Mouse (Mus musculus) heart, embryonic 13.5 days (tissue): ENCODE results near the gene Gm27029. TPM values are rescaled to one million over a fixed set of nuclear protein-coding genes. Genes with fewer than 3 reads are reported as not detected.
"Not testable (repeated sequence)": the region's sequence is repeated elsewhere in the genome, so short reads cannot be mapped to it uniquely, and the experiment has no call there.

Experiments
- ATAC-seq: fragments of 200-750 bp; cut with Nextera tagmentation; 2 replicates; pipeline ENCODE4 v1.8.0; 2017; ENCODE audit warnings: moderate TSS enrichment; ENCODE audit not compliant: insufficient number of reproducible peaks, low FRiP score, low TSS enrichment; ENCODE audit errors: extremely low read depth
- H3K27ac ChIP-seq: fragments of 300-500 bp; sonication (generic); replicated peaks from 2 replicates; pipeline ENCODE4 v1.5.1; 2015; ENCODE audit warnings: moderate library complexity, mild to moderate bottlenecking, inconsistent platforms
- H3K27me3 ChIP-seq: fragments of 300-500 bp; sonication (generic); replicated peaks from 2 replicates; pipeline ENCODE4 v1.6.1; 2015; ENCODE audit warnings: mild to moderate bottlenecking, inconsistent platforms
- H3K36me3 ChIP-seq: fragments of 300-500 bp; sonication (generic); 2 replicates; pipeline ENCODE4 v1.6.1; 2015; ENCODE audit warnings: mild to moderate bottlenecking, inconsistent platforms
- H3K4me1 ChIP-seq: fragments of 300-500 bp; sonication (generic); 2 replicates; pipeline ENCODE4 v1.6.1; 2015; ENCODE audit warnings: inconsistent platforms
- H3K4me2 ChIP-seq: fragments of 300-500 bp; sonication (generic); 2 replicates; pipeline ENCODE4 v1.6.1; 2015; ENCODE audit warnings: inconsistent platforms, mild to moderate bottlenecking, moderate library complexity
- H3K4me3 ChIP-seq: fragments of 300-500 bp; sonication (generic); 2 replicates; pipeline ENCODE4 v1.5.1; 2015; ENCODE audit warnings: moderate library complexity, mild to moderate bottlenecking, inconsistent platforms
- H3K9ac ChIP-seq: fragments of 300-500 bp; sonication (generic); 2 replicates; pipeline ENCODE4 v1.6.1; 2015; ENCODE audit warnings: inconsistent platforms, mild to moderate bottlenecking, moderate library complexity
- H3K9me3 ChIP-seq: fragments of 300-500 bp; sonication (generic); 2 replicates; pipeline ENCODE4 v1.6.1; 2016; ENCODE audit warnings: inconsistent platforms
- WGBS: fragments of 180-500 bp; shearing (Covaris S2); methylation state at CpG from one replicate; pipeline ENCODE4 v1.1.7; 2015; ENCODE audit warnings: mixed read lengths; 5-methylcytosine and 5-hydroxymethylcytosine counted together
- polyA plus RNA-seq: library from polyadenylated mRNA; unstranded; fragments of >200 nt; fragmentation: Nextera tagmentation; extraction: Ambion mirVana; gene quantifications from 2 replicates; pipeline ENCODE4 v1.2.1, GENCODE M21; 2015

The Gm27029 gene
- polyA plus RNA-seq, 1 experiment from 2014 or later = 18.3 TPM

- peaks cover 21% of the 10 kb centered on the region for H3K4me1 ChIP-seq
- H3K9me3 ChIP-seq = no peaks in the 10 kb centered on the region
- H3K4me2 ChIP-seq = peak within 1 kb of the TSS; percentile 86
- peak; percentile 99 for ATAC-seq
- WGBS = under 1% methylated on average over 42 of the region's 42 CpGs
- peak within 1 kb of the TSS; percentile 91 for H3K27ac ChIP-seq
- peak within 1 kb of the TSS; percentile 97 for H3K9ac ChIP-seq
- no peaks in the 10 kb centered on the region for H3K27me3 ChIP-seq
- H3K4me3 ChIP-seq = peak within 1 kb of the TSS; percentile 91
- peaks cover 33% of the 10 kb centered on the region for H3K36me3 ChIP-seq
Measured at GRCm38 (mm10) chr11:101442127-101442693, 17.6 kb upstream of the Gm27029 start, which contains the start of gene Rpl27. Gene Rpl27, plus strand, starts transcription at chr11:101442298.

DNA sequence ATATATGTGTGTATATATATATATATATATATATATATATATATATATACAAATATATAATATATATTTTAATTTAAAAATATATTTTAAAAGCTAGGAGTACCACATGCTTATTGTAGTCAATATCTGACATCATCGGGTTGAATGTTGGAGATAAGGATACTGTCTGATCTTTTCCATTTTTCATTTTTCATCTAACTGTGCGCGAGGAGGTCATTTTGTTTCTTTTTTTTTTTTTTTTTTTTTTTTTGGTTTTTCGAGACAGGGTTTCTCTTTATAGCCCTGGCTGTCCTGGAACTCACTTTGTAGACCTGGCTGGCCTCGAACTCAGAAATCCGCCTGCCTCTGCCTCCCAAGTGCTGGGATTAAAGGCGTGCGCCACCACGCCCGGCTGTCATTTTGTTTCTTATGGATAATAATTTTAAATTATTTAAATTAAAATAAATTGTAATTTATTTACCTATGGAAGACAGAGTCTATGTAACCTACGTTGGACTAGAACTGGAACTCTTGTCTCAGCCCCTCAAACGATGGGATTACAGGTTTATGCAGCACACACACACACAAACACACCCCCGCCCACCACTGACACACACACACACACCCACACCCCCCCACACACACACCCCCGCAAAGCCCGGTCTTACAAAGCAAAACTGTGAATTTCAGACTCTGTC lies 17.0 kb upstream of the Gm27029 start:
- not testable (repeated sequence) for ATAC-seq, H3K9me3 ChIP-seq, H3K27ac ChIP-seq, H3K27me3 ChIP-seq
- peak overlapping the region; percentile 91 for H3K4me3 ChIP-seq
- peaks cover 32% of the 10 kb centered on the region for H3K36me3 ChIP-seq
- H3K4me2 ChIP-seq = peak overlapping the region; percentile 59
- WGBS = 33% methylated on average over 15 of the region's 15 CpGs
- peaks cover 21% of the 10 kb centered on the region for H3K4me1 ChIP-seq
- peak overlapping the region; percentile 70; the same call in 1 of the 2 replicates for H3K9ac ChIP-seq

DNA sequence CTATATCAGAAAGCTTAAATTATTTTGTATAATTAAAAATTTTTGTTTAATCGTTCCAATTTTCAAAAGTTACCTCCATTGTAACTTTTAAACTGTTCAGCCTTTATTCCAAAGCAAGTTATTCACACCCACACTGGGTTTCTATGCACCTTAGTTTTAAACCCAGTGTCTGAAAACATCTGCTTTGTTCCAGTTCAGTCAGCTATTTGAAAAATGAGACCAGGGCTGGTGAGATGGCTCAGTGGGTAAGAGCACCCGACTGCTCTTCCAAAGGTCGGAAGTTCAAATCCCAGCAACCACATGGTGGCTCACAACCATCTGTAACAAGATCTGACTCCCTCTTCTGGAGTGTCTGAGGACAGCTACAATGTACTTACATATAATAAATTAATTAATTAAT lies 13.4 kb upstream of the Gm27029 start:
- H3K4me1 ChIP-seq, H3K9ac ChIP-seq, H3K4me3 ChIP-seq, H3K27ac ChIP-seq, ATAC-seq, H3K4me2 ChIP-seq, H3K9me3 ChIP-seq, H3K27me3 ChIP-seq: not testable (repeated sequence)
- WGBS = 50% methylated on average over 3 of the region's 3 CpGs
- peaks cover 34% of the 10 kb centered on the region for H3K36me3 ChIP-seq

DNA sequence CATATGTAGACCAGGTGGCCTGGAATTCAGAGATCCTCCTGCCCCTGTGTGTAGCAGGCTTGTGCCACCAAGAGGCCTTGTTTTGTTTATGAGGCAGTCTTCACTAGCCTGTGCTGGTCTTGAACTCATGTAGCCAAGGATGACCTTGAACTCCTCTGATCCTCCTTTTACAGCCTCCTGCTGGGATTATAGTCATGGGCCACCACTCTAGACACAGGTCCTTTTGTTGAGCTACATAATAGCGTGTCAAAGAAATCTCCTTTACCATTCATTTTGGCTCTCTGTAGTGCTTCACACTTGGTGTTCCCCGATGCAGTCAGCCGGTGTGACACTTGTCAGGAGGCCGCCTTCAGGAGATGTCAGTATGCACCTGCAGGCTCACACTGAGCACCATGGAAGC lies 12.3 kb upstream of the Gm27029 start:
- 75% methylated on average over 4 of the region's 4 CpGs for WGBS

DNA sequence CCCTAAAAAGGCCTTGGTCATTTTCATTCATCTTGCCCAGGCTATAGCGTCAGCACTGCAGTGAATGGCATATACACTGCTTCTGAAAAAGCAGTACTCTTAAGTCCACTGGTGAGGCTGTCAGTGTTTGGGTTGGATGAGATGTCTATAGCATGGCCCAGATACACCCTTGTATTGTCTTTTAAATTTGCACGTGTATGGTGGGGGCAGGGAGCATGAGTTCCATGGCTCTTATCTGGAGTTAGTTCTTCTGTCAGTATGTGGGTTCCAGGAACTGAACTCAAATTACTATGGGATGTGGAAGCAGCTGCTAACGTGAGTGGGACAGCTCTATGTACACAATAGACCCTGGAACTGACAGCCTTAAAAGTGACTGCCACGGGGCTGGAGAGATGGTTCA lies 11.2 kb upstream of the Gm27029 start:
- Histone ChIP-seq H3K36me3 (peaks cover 55% of the 10 kb centered on the region), H3K9me3 (no peaks in the 10 kb centered on the region), H3K4me1 (no peaks in the 10 kb centered on the region), H3K9ac (no peak overlapping the region), H3K4me2 (no peak overlapping the region), H3K27me3 (no peaks in the 10 kb centered on the region), H3K27ac (no peak overlapping the region), H3K4me3 (no peak overlapping the region)
- ATAC-seq = no peak
- 70% methylated on average over 4 of the region's 4 CpGs for WGBS

More for the DNA sequence above, 12.3 kb upstream of the Gm27029 start:
- Histone ChIP-seq H3K9me3 (no peaks in the 10 kb centered on the region), H3K4me1 (no peaks in the 10 kb centered on the region), H3K4me3 (no peak overlapping the region), H3K9ac (no peak overlapping the region), H3K27me3 (no peaks in the 10 kb centered on the region), H3K27ac (no peak overlapping the region), H3K36me3 (peaks cover 44% of the 10 kb centered on the region), H3K4me2 (no peak overlapping the region)
- ATAC-seq = no peak

DNA sequence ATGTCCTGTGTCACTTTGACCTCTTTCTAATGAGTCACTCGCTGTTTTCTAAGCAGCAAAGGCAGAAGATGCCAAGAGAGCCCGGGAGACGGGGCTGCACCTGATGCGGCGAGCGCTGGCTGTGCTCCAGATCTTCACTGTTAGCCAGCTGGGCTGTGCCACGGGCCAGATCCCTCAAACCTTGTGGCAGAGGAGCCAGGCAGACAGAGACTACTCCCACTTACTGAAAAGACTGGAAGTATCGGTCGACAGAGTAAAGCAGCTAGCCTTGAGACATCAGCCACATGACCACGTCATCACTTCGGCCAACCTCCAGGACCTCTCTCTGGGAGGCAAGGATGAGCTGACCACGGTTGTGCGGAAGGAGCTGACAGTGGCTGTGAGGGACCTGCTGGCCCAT lies 8.8 kb upstream of the Gm27029 start:
- H3K36me3 ChIP-seq = peaks cover 72% of the 10 kb centered on the region
- no peak overlapping the region for H3K4me3 ChIP-seq
- H3K4me2 ChIP-seq = no peak overlapping the region
- ATAC-seq = no peak
- H3K9ac ChIP-seq = no peak overlapping the region
- no peaks in the 10 kb centered on the region for H3K27me3 ChIP-seq
- WGBS = 84% methylated on average over 13 of the region's 13 CpGs
- no peaks in the 10 kb centered on the region for H3K9me3 ChIP-seq
- H3K4me1 ChIP-seq = no peaks in the 10 kb centered on the region
- H3K27ac ChIP-seq = no peak overlapping the region

- H3K27me3 ChIP-seq = no peaks in the 10 kb centered on the region
- H3K27ac ChIP-seq = no peak overlapping the region
- no peak for ATAC-seq
- peaks cover 71% of the 10 kb centered on the region for H3K36me3 ChIP-seq
- H3K4me1 ChIP-seq = peaks cover 9% of the 10 kb centered on the region
- H3K9ac ChIP-seq = no peak overlapping the region
- H3K4me3 ChIP-seq = no peak overlapping the region
- H3K9me3 ChIP-seq = no peaks in the 10 kb centered on the region
- 89% methylated on average over 9 of the region's 9 CpGs for WGBS
- no peak overlapping the region for H3K4me2 ChIP-seq
Measured at GRCm38 (mm10) chr11:101431327-101431726, 6.7 kb upstream of the Gm27029 start.

- Histone ChIP-seq H3K9ac (peak overlapping the region; percentile 91), H3K4me1 (peaks cover 37% of the 10 kb centered on the region), H3K36me3 (peaks cover 29% of the 10 kb centered on the region), H3K9me3 (no peaks in the 10 kb centered on the region), H3K27ac (no peak overlapping the region), H3K4me2 (peak overlapping the region; percentile 85), H3K27me3 (no peaks in the 10 kb centered on the region), H3K4me3 (peak overlapping the region; percentile 94)
- ATAC-seq = no peak
- 44% methylated on average over 8 of the region's 8 CpGs for WGBS
Measured at GRCm38 (mm10) chr11:101426165-101426564, 1.6 kb upstream of the Gm27029 start.

GRCm38 (mm10) chr11:101424925-101425813 lies 573 bp upstream of the Gm27029 start, which contains the start of the genes Rundc1 and Ptges3l:
Gene Rundc1, plus strand, starts transcription at chr11:101425085.
Gene Ptges3l, minus strand, starts transcription at chr11:101425333.
- no peaks in the 10 kb centered on the region for H3K27me3 ChIP-seq
- peak; percentile 82 for ATAC-seq
- under 1% methylated on average over 81 of the region's 81 CpGs for WGBS
- H3K27ac ChIP-seq = peak within 1 kb of the TSS; percentile 99
- peak within 1 kb of the TSS; percentile 94 for H3K4me3 ChIP-seq
- H3K9ac ChIP-seq = peak within 1 kb of the TSS; percentile 91
- peak within 1 kb of the TSS; percentile 85 for H3K4me2 ChIP-seq
- H3K9me3 ChIP-seq = no peaks in the 10 kb centered on the region
- H3K4me1 ChIP-seq = peaks cover 37% of the 10 kb centered on the region
- peaks cover 29% of the 10 kb centered on the region for H3K36me3 ChIP-seq

- H3K9me3 ChIP-seq = no peaks in the 10 kb centered on the region
- no peak for ATAC-seq
- H3K4me2 ChIP-seq = no peak overlapping the region
- no peaks in the 10 kb centered on the region for H3K27me3 ChIP-seq
- H3K27ac ChIP-seq = no peak overlapping the region
- peaks cover 31% of the 10 kb centered on the region for H3K4me1 ChIP-seq
- H3K4me3 ChIP-seq = no peak overlapping the region
- WGBS = 83% methylated on average over 5 of the region's 5 CpGs
- H3K36me3 ChIP-seq = peaks cover 36% of the 10 kb centered on the region
- H3K9ac ChIP-seq = no peak overlapping the region
Measured at GRCm38 (mm10) chr11:101420148-101420547, 4.4 kb downstream of the Gm27029 start.

GRCm38 (mm10) chr11:101419610-101420009 lies 5.0 kb downstream of the Gm27029 start:
- H3K9me3 ChIP-seq = no peaks in the 10 kb centered on the region
- WGBS = 22% methylated on average over 3 of the region's 3 CpGs
- H3K4me3 ChIP-seq = no peak overlapping the region
- H3K4me1 ChIP-seq = peaks cover 31% of the 10 kb centered on the region
- no peak for ATAC-seq
- H3K9ac ChIP-seq = no peak overlapping the region
- H3K27me3 ChIP-seq = no peaks in the 10 kb centered on the region
- peaks cover 36% of the 10 kb centered on the region for H3K36me3 ChIP-seq
- no peak overlapping the region for H3K4me2 ChIP-seq
- no peak overlapping the region for H3K27ac ChIP-seq
